In genomic region chr4:45296662-45297564, GRCm38 (mm10) we compare ENCODE assay signal across 8 mouse cellular contexts. TPM values are rescaled to one million over a fixed set of nuclear protein-coding genes. Genes with fewer than 3 reads are reported as not detected.
DNase-seq lines count a peak whose midpoint lies in the region; ATAC-seq and TF ChIP-seq lines count a peak whose summit lies in the region.

Gene Trmt10b (plus strand): TSS chr4:45297127.

- peak within 1 kb of the TSS; percentile 86 for H3K4me3 ChIP-seq in embryonic facial prominence, embryonic 13.5 days
- peak within 1 kb of the TSS; percentile 87 for H3K4me3 ChIP-seq in kidney, embryonic 15.5 days (replicated peaks)
- peak within 1 kb of the TSS; percentile 83 for H3K4me3 ChIP-seq in limb, embryonic 15.5 days
- peak within 1 kb of the TSS; percentile 68 for H3K4me3 ChIP-seq in midbrain, postnatal 0 days (ENCODE audit: low read depth, low read length)
- peak within 1 kb of the TSS; percentile 91 for H3K4me3 ChIP-seq in stomach, embryonic 14.5 days (ENCODE audit: low read depth, low read length)

- H3K4me1 ChIP-seq in embryonic facial prominence, embryonic 13.5 days: peaks cover 8% of the 10 kb centered on the region; the same call in 1 of the 2 replicates
- H3K4me1 ChIP-seq in kidney, embryonic 15.5 days: peaks cover 10% of the 10 kb centered on the region
- peaks cover 11% of the 10 kb centered on the region for H3K4me1 ChIP-seq in limb, embryonic 15.5 days
- no peaks in the 10 kb centered on the region for H3K4me1 ChIP-seq in midbrain, postnatal 0 days (ENCODE audit: insufficient read depth, low read length)
- no peaks in the 10 kb centered on the region; the same call in 1 of the 2 replicates for H3K4me1 ChIP-seq in stomach, embryonic 14.5 days (ENCODE audit: control insufficient read depth, insufficient read depth, low read length)

- H3K27me3 ChIP-seq in embryonic facial prominence, embryonic 13.5 days: no peaks in the 10 kb centered on the region
- no peaks in the 10 kb centered on the region for H3K27me3 ChIP-seq in kidney, embryonic 15.5 days
- no peaks in the 10 kb centered on the region for H3K27me3 ChIP-seq in limb, embryonic 15.5 days
- H3K27me3 ChIP-seq in midbrain, postnatal 0 days (ENCODE audit: insufficient read depth, low read length): no peaks in the 10 kb centered on the region
- no peaks in the 10 kb centered on the region for H3K27me3 ChIP-seq in stomach, embryonic 14.5 days (ENCODE audit: control insufficient read depth, insufficient read depth, low read length)

- no peak within 1 kb of the TSS for H3K27ac ChIP-seq in embryonic facial prominence, embryonic 13.5 days
- no peak within 1 kb of the TSS for H3K27ac ChIP-seq in kidney, embryonic 15.5 days
- no peak within 1 kb of the TSS for H3K27ac ChIP-seq in limb, embryonic 15.5 days
- H3K27ac ChIP-seq in midbrain, postnatal 0 days (ENCODE audit: low read depth, low read length): peak within 1 kb of the TSS; percentile 4; the same call in 1 of the 2 replicates
- H3K27ac ChIP-seq in stomach, embryonic 14.5 days (ENCODE audit: low read length): no peak within 1 kb of the TSS

- WGBS in embryonic facial prominence, embryonic 13.5 days: 21% methylated on average over 27 of the region's 27 CpGs
- 20% methylated on average over 27 of the region's 27 CpGs for WGBS in kidney, embryonic 15.5 days
- 19% methylated on average over 27 of the region's 27 CpGs for WGBS in limb, embryonic 15.5 days
- WGBS in midbrain, postnatal 0 days: 21% methylated on average over 27 of the region's 27 CpGs
- WGBS in stomach, embryonic 14.5 days: 20% methylated on average over 27 of the region's 27 CpGs

- ATAC-seq in embryonic facial prominence, embryonic 13.5 days (ENCODE audit: insufficient number of reproducible peaks, insufficient read depth, low FRiP score, low TSS enrichment, low read depth): no peak
- ATAC-seq in kidney, embryonic 15.5 days (replicated peaks; ENCODE audit: low FRiP score): peak; percentile 75
- no peak for ATAC-seq in limb, embryonic 15.5 days (ENCODE audit: insufficient number of reproducible peaks, low FRiP score, low TSS enrichment, low read depth)
- ATAC-seq in midbrain, postnatal 0 days (ENCODE audit: low FRiP score): peak; percentile 90
- ATAC-seq in stomach, embryonic 14.5 days (ENCODE audit: insufficient number of reproducible peaks, insufficient read depth, low FRiP score, low read depth): peak; percentile 74; the same call in 1 of the 2 replicates

- peaks cover 18% of the 10 kb centered on the region for H3K36me3 ChIP-seq in embryonic facial prominence, embryonic 13.5 days
- peaks cover 19% of the 10 kb centered on the region for H3K36me3 ChIP-seq in kidney, embryonic 15.5 days
- H3K36me3 ChIP-seq in limb, embryonic 15.5 days: peaks cover 18% of the 10 kb centered on the region
- peaks cover 15% of the 10 kb centered on the region for H3K36me3 ChIP-seq in midbrain, postnatal 0 days (ENCODE audit: insufficient read depth, low read length)
- H3K36me3 ChIP-seq in stomach, embryonic 14.5 days (ENCODE audit: control insufficient read depth, insufficient read depth, low read length): peaks cover 7% of the 10 kb centered on the region; the same call in 1 of the 2 replicates

- H3K4me2 ChIP-seq in embryonic facial prominence, embryonic 13.5 days: peak within 1 kb of the TSS; percentile 75
- peak within 1 kb of the TSS; percentile 81 for H3K4me2 ChIP-seq in kidney, embryonic 15.5 days
- H3K4me2 ChIP-seq in limb, embryonic 15.5 days: peak within 1 kb of the TSS; percentile 66
- peak within 1 kb of the TSS; percentile 59 for H3K4me2 ChIP-seq in midbrain, postnatal 0 days (ENCODE audit: low read depth, low read length, poor library complexity, severe bottlenecking)
- H3K4me2 ChIP-seq in stomach, embryonic 14.5 days (replicated peaks; ENCODE audit: low read depth, low read length): peak within 1 kb of the TSS; percentile 75

- TF ChIP-seq CTCF in midbrain, postnatal 0 days (IDR thresholded peaks at IDR 0.05): no peak

- DNase-seq in B cell, adult 2 months: peak; percentile 85 to 86
- peak; percentile 73 to 74 for DNase-seq in adrenal gland, postnatal 36 days
- peak; percentile 56 to 63 for DNase-seq in heart, adult 9 months (ENCODE audit: low spot score in 2 of 2)
- peak; percentile 90 for DNase-seq in midbrain, postnatal 0 days (ENCODE audit: low spot score)

- no peaks in the 10 kb centered on the region for H3K9me3 ChIP-seq in embryonic facial prominence, embryonic 13.5 days
- H3K9me3 ChIP-seq in kidney, embryonic 15.5 days (replicated peaks): no peaks in the 10 kb centered on the region
- no peaks in the 10 kb centered on the region for H3K9me3 ChIP-seq in limb, embryonic 15.5 days
- H3K9me3 ChIP-seq in midbrain, postnatal 0 days (ENCODE audit: low read length): no peaks in the 10 kb centered on the region
- H3K9me3 ChIP-seq in stomach, embryonic 14.5 days (ENCODE audit: control insufficient read depth, low read depth, low read length): no peaks in the 10 kb centered on the region

- peak within 1 kb of the TSS; percentile 80 for H3K9ac ChIP-seq in embryonic facial prominence, embryonic 13.5 days
- peak within 1 kb of the TSS; percentile 70 for H3K9ac ChIP-seq in kidney, embryonic 15.5 days
- H3K9ac ChIP-seq in limb, embryonic 15.5 days: peak within 1 kb of the TSS; percentile 67
- H3K9ac ChIP-seq in midbrain, postnatal 0 days (replicated peaks; ENCODE audit: low read length, poor library complexity, severe bottlenecking): peak within 1 kb of the TSS; percentile 61
- peak within 1 kb of the TSS; percentile 55 for H3K9ac ChIP-seq in stomach, embryonic 14.5 days (replicated peaks; ENCODE audit: low read depth, low read length)

RNA-seq across cellular contexts. Expression of gene Trmt10b, which starts in this region (rescaled TPM):
- total RNA-seq in adrenal gland, postnatal 36 days (2021): 10 to 100 TPM in 1 of 2 experiments, 1 to 10 TPM in 1; 9.8 to 12.4 TPM
- 17.8 and 19.9 TPM in 2 replicates for polyA plus RNA-seq in embryonic facial prominence, embryonic 13.5 days (2015; fragmentation: Nextera tagmentation; extraction: Ambion mirVana)
- polyA plus RNA-seq in kidney, embryonic 15.5 days (2015; fragmentation: Nextera tagmentation; extraction: Ambion mirVana): 18.1 and 18.8 TPM in 2 replicates
- polyA plus RNA-seq in limb, embryonic 15.5 days (2015; fragmentation: Nextera tagmentation; extraction: Ambion mirVana): 14.4 and 16.7 TPM in 2 replicates
- 9.7 and 12.5 TPM in 2 replicates for total RNA-seq in midbrain, postnatal 0 days (2014; rRNA removed)
- 22.2 and 23.3 TPM in 2 replicates for polyA plus RNA-seq in midbrain, postnatal 0 days (2015; fragmentation: Nextera tagmentation; extraction: Ambion mirVana)
- polyA plus RNA-seq in stomach, embryonic 14.5 days (2014; fragmentation: Nextera tagmentation; extraction: Ambion mirVana): 18.3 and 22.8 TPM in 2 replicates

Comparison
In these comparisons a context has a peak if more than half of its experiments do, and no peak if none do; other contexts are left out.
1. ATAC-seq: peak in kidney, embryonic 15.5 days (single experiment), midbrain, postnatal 0 days (single experiment) and stomach, embryonic 14.5 days (single experiment); none in embryonic facial prominence, embryonic 13.5 days (single experiment) and limb, embryonic 15.5 days (single experiment).
2. Peak in every context shown above with its lines, with median percentiles within 50 percentile points of each other: DNase-seq, H3K4me2 ChIP-seq, H3K4me3 ChIP-seq and H3K9ac ChIP-seq.